Mouse (Mus musculus) layer of hippocampus, adult 9-10 months (tissue): Measurements from ENCODE around the gene Lhx6.
"Not testable (repeated sequence)": the region's sequence is repeated elsewhere in the genome, so short reads cannot be mapped to it uniquely, and the experiment has no call there.

Source experiments
- DNase-seq: peaks from one replicate; pipeline ENCODE4 v3.0.0; 2022; ENCODE audit warnings: low spot score

Gene Lhx6

GRCm38 (mm10) chr2:36104956-36105741 lies at the start of gene Lhx6:
TSS of gene Lhx6 (minus strand) at chr2:36105408.
- no peak for DNase-seq

- DNase-seq: not testable (repeated sequence)
Measured at GRCm38 (mm10) chr2:36152401-36152800, 47.2 kb upstream of the Lhx6 start.

GRCm38 (mm10) chr2:36148876-36149365 lies 43.7 kb upstream of the Lhx6 start:
- no peak for DNase-seq

GRCm38 (mm10) chr2:36139096-36139495 lies 33.9 kb upstream of the Lhx6 start:
- no peak for DNase-seq

- DNase-seq: peak; percentile 92
Measured at GRCm38 (mm10) chr2:36136300-36136941, 31.2 kb upstream of the Lhx6 start, which contains the start of the genes Mrrf and Rbm18. TSS of gene Mrrf (plus strand) at chr2:36136389. TSS of gene Rbm18 (minus strand) at chr2:36136773.

- no peak for DNase-seq
Measured at GRCm38 (mm10) chr2:36135887-36136286, 30.7 kb upstream of the Lhx6 start.

- no peak for DNase-seq
Measured at GRCm38 (mm10) chr2:36129051-36129450, 23.8 kb upstream of the Lhx6 start.

GRCm38 (mm10) chr2:36127973-36128372 lies 22.8 kb upstream of the Lhx6 start:
- no peak for DNase-seq

- no peak for DNase-seq
Measured at GRCm38 (mm10) chr2:36126795-36127429, 21.7 kb upstream of the Lhx6 start.

- DNase-seq: no peak
Measured at GRCm38 (mm10) chr2:36112632-36113031, 7.4 kb upstream of the Lhx6 start.

- no peak for DNase-seq
Measured at GRCm38 (mm10) chr2:36108615-36109014, 3.4 kb upstream of the Lhx6 start.

- DNase-seq: no peak
Measured at GRCm38 (mm10) chr2:36104436-36104955, 712 bp downstream of the Lhx6 start.

- no peak for DNase-seq
Measured at GRCm38 (mm10) chr2:36103555-36104367, 1.4 kb downstream of the Lhx6 start.

- no peak for DNase-seq
Measured at GRCm38 (mm10) chr2:36103069-36103554, 2.1 kb downstream of the Lhx6 start.

GRCm38 (mm10) chr2:36102559-36102946 lies 2.7 kb downstream of the Lhx6 start:
- DNase-seq: no peak

- no peak for DNase-seq
Measured at GRCm38 (mm10) chr2:36101866-36102558, 3.2 kb downstream of the Lhx6 start.

GRCm38 (mm10) chr2:36099739-36100138 lies 5.5 kb downstream of the Lhx6 start:
- no peak for DNase-seq

GRCm38 (mm10) chr2:36098021-36098420 lies 7.2 kb downstream of the Lhx6 start:
- DNase-seq: no peak

GRCm38 (mm10) chr2:36097129-36097815 lies 7.9 kb downstream of the Lhx6 start:
- no peak for DNase-seq

- no peak for DNase-seq
Measured at GRCm38 (mm10) chr2:36093914-36094475, 11.2 kb downstream of the Lhx6 start.
